Mouse (Mus musculus): Measurements from ENCODE around the gene Dap3. TPM values are rescaled to one million over a fixed set of nuclear protein-coding genes. Genes with fewer than 3 reads are reported as not detected.

Dap3 gene
- 89.0 TPM for total RNA-seq (2023)

DNA sequence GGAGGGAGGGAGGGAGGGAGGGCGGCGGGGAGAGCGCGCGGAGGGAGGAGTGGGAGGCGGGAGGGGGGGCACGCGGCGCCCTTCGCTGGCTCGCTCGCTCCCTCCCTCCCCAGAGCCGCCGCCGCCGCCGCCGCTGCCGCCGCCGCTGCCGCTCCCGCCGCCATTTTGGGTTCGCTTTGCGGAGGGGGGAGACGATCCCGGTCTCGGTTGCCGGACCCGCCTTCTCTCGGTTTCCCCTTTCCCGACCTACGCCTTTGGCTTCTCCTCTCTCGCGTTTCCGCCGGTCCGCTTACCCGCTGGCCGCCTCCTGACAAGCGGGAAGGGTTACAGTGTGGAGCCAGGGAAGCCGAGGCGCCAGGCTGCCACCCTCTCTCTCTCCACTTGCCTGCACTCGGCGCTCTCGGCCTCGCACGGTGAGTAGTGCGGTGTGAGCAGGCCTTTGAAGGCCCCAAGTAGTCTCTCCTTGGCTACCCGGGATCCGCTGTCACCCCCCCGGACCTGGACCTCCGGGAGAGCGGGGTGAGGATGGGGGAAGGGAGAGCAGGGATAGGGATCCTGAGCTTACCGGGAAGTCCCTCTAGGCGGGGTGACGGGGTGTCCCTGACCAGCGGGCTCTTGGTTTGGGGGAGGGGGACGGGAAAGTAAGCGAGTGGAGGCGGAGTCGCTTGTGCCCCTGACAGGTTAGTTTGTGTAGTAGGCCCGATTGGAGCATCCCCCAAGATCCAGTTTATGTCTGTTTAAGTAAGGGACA lies at the start of gene Dap3, which contains the start of gene Ash1l:
Dap3 (minus strand) TSS at position 606 of the 751 bp plus-strand sequence.
Ash1l (plus strand) TSS at position 47 of the 751 bp plus-strand sequence.

DNA sequence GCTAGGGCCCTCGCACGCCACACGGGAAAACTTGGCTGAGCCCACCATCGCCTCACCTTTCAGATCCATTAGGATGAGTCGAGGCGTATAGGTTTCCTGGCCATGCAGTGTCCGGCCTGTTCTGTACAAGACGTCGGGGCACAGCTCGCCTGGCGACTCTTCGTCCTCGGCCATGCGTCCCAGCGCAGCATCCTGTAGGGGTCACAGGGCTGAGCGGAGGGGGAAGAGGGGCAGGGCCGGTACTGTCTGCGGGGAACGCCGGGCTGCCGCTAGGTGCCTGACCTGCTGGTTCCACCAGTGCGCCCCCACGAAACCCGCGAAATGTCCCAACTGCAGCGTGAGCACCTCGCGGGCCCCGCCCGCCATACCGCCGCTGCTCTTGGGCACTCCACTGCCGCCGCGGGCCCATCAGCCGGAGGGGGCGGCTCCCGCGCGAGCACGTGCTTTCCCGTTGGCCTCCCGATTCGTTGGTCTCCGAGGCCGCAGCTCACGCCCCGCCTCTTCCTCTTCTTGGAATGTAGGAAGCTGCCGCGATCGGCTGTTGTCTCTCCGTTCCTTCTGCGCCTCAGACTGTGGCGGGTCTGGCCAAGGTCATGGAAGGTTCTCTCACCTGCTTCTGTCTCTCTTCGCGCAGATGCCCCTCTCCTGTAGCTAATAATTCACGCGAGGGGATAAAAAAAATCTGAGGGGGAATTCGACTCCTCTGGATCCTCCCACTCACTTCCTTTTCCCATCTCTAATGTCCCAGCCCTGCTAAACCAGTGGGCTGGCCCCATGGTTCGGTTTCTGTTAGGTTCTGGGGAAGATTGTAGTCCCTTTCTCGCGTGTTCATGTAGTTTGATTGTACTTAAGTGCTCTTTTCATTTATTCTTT lies 37.2 kb downstream of the Dap3 start, which contains the start of gene Msto1:
Msto1 (minus strand) TSS at position 489 of the 873 bp plus-strand sequence.

Other genes with a start within 250 kb of the Dap3 start
- 30.9 TPM for gene Rit1, start 234.3 kb downstream of the Dap3 start, total RNA-seq (2023)
- 6.2 TPM for gene Syt11, start 176.0 kb downstream of the Dap3 start, total RNA-seq (2023)
- gene Gon4l, start 116.0 kb downstream of the Dap3 start, total RNA-seq (2023), result 79.3 TPM
- 11.9 TPM for gene Msto1, start 37.2 kb downstream of the Dap3 start, total RNA-seq (2023)
- gene Ash1l, start 559 bp downstream of the Dap3 start, total RNA-seq (2023), result 85.9 TPM
- gene Rusc1, start 142.1 kb upstream of the Dap3 start, total RNA-seq (2023), result 69.6 TPM
- gene Gm43738, start 149.9 kb upstream of the Dap3 start, total RNA-seq (2023), result not detected
- 35.4 TPM for gene Fdps, start 150.8 kb upstream of the Dap3 start, total RNA-seq (2023)
- 0.21 TPM for gene Pklr, start 185.0 kb upstream of the Dap3 start, total RNA-seq (2023)
- gene Hcn3, start 209.0 kb upstream of the Dap3 start, total RNA-seq (2023), result 5.2 TPM
- 110 TPM for gene Clk2, start 213.6 kb upstream of the Dap3 start, total RNA-seq (2023)
- gene Scamp3, start 226.3 kb upstream of the Dap3 start, total RNA-seq (2023), result 129 TPM
- gene Fam189b, start 232.0 kb upstream of the Dap3 start, total RNA-seq (2023), result 104 TPM

All from CD4-positive naive resting alpha-beta T cell, adult 76 days (primary cell).